Mouse (Mus musculus) lung, postnatal 0 days (tissue): Measurements from ENCODE around the gene Vmn2r47. TPM values are rescaled to one million over a fixed set of nuclear protein-coding genes. Genes with fewer than 3 reads are reported as not detected.
"Not testable (repeated sequence)": the region's sequence is repeated elsewhere in the genome, so short reads cannot be mapped to it uniquely, and the experiment has no call there.

ENCODE experiments used
- ATAC-seq: fragments of 200-750 bp; cut with Nextera tagmentation; 2 replicates; pipeline ENCODE4 v1.8.0; 2017; ENCODE audit warnings: moderate library complexity
- DNase-seq: peaks from one replicate; pipeline ENCODE4 v3.0.0-alpha.2; 2016; ENCODE audit warnings: low spot score
- H3K27ac ChIP-seq: fragments of 300-500 bp; sonication (generic); 2 replicates; pipeline ENCODE4 v1.5.1; 2014; ENCODE audit warnings: antibody characterized with exemption, mild to moderate bottlenecking, low read length, mixed read lengths
- H3K27me3 ChIP-seq: fragments of 300-500 bp; sonication (generic); replicated peaks from 2 replicates; pipeline ENCODE4 v1.6.1; 2014; ENCODE audit warnings: low read length, mixed read lengths; ENCODE audit not compliant: insufficient read depth
- H3K36me3 ChIP-seq: fragments of 300-500 bp; sonication (generic); 2 replicates; pipeline ENCODE4 v1.6.1; 2014; ENCODE audit warnings: low read length, mixed read lengths; ENCODE audit not compliant: insufficient read depth
- H3K4me1 ChIP-seq: fragments of 300-500 bp; sonication (generic); 2 replicates; pipeline ENCODE4 v1.6.1; 2014; ENCODE audit warnings: antibody characterized with exemption, low read depth, low read length, mixed read lengths; ENCODE audit not compliant: insufficient read depth
- H3K4me2 ChIP-seq: fragments of 300-500 bp; sonication (generic); replicated peaks from 2 replicates; pipeline ENCODE4 v1.6.1; 2014; ENCODE audit warnings: low read depth, mild to moderate bottlenecking, low read length, moderate library complexity, mixed read lengths
- H3K4me3 ChIP-seq: fragments of 300-500 bp; sonication (generic); 2 replicates; pipeline ENCODE4 v1.5.1; 2014; ENCODE audit warnings: low read depth, low read length
- H3K9ac ChIP-seq: fragments of 300-500 bp; sonication (generic); replicated peaks from 2 replicates; pipeline ENCODE4 v1.6.1; 2014; ENCODE audit warnings: low read depth, mild to moderate bottlenecking
- H3K9me3 ChIP-seq: fragments of 300-500 bp; sonication (generic); 2 replicates; pipeline ENCODE4 v1.6.1; 2016; ENCODE audit warnings: low read length, mixed read lengths
- WGBS: fragments of 180-500 bp; shearing (Covaris S2); extraction: QIAGEN DNeasy Blood & Tissue Kit; methylation state at CpG from one replicate; pipeline ENCODE4 v1.1.7; 2014; 5-methylcytosine and 5-hydroxymethylcytosine counted together
- polyA plus RNA-seq: library from polyadenylated mRNA; unstranded; fragments of >200 nt; fragmentation: Nextera tagmentation; extraction: Ambion mirVana; gene quantifications from 2 replicates; pipeline ENCODE4 v1.2.1, GENCODE M21; 2015

Vmn2r47 gene
- polyA plus RNA-seq: not detected in 2 replicates

- H3K27ac ChIP-seq, DNase-seq: not testable (repeated sequence)
- no CpG with 5 or more reads among the region's 1 CpGs for WGBS
Observed at GRCm38 (mm10) chr7:9841225-9841624, at the start of gene Vmn2r47. Gene Vmn2r47, minus strand, starts transcription at chr7:9841325.

GRCm38 (mm10) chr7:9770471-9770870 lies 70.7 kb downstream of the Vmn2r47 start, which contains the start of gene Vmn2r46:
Gene Vmn2r46, minus strand, starts transcription at chr7:9770571.
- ATAC-seq, H3K4me1 ChIP-seq, H3K4me2 ChIP-seq, DNase-seq, H3K27ac ChIP-seq, H3K9me3 ChIP-seq, H3K27me3 ChIP-seq, H3K36me3 ChIP-seq, H3K9ac ChIP-seq, H3K4me3 ChIP-seq: not testable (repeated sequence)
- no CpG with 5 or more reads among the region's 1 CpGs for WGBS

More at GRCm38 (mm10) chr7:9841225-9841624, at the start of gene Vmn2r47:
- not testable (repeated sequence) for H3K4me1 ChIP-seq, H3K4me3 ChIP-seq, ATAC-seq, H3K4me2 ChIP-seq, H3K27me3 ChIP-seq, H3K9me3 ChIP-seq, H3K9ac ChIP-seq, H3K36me3 ChIP-seq

Other genes starting within 250 kb of the Vmn2r47 start
- gene Vmn2r46, start 70.8 kb downstream of the Vmn2r47 start, polyA plus RNA-seq: not detected in 2 replicates
- gene Vmn2r48, start 112.3 kb upstream of the Vmn2r47 start, polyA plus RNA-seq: not detected in 2 replicates
- not detected in 2 replicates for gene Vmn2r49, start 150.9 kb upstream of the Vmn2r47 start, polyA plus RNA-seq
- gene Vmn2r50, start 212.0 kb upstream of the Vmn2r47 start, polyA plus RNA-seq: not detected in 2 replicates